Mouse (Mus musculus): ENCODE results near the gene Rnf130. TPM values are rescaled to one million over a fixed set of nuclear protein-coding genes. Genes with fewer than 3 reads are reported as not detected.

Rnf130 gene
- 82.4 TPM for polyA plus RNA-seq (2015; fragmentation: Illumina TruSeq; extraction: RNeasy Lipid Tissue Mini Kit (QIAGEN cat#74804); ENCODE audit: low read depth, low replicate concordance)

DNA sequence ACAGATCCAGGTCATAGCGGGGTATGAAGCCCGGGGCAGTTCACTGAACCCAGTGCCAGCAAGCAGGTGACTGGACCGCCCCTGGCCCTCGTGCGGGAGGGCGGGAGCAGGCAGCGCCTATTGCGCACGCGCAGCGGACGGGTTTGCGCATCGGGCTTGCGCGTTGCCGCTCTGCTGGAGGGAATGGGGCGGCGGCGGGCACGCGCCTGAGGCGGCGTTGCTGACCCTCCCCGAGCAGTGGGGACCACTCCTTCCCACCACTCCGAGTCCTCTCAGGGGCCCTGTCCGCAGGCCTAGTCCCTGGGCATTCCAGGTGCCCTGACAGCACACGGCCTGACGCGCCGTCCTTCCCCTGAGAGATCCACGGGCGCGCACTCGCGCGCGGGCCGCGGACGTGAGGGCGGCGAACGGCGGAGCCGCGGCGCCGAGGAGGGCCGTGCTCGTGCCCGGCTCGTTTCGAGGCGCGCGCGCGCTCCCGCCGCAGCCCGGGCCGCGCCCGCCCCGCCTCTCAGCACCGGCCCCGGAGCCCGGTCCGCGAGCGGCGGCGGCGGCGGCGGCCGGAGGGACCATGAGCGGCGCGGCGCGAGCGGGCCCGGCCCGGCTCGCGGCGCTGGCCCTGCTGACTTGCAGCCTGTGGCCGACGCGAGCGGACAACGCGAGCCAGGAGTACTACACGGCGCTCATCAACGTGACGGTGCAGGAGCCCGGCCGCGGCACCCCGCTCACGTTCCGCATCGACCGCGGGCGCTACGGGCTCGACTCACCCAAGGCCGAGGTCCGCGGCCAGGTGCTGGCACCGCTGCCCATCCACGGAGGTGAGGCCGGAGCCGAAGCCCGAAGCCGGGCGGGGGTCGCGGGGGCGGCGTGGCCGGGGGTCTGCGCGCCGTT, at the start of gene Rnf130:
Gene Rnf130 (plus strand): TSS at position 514 of the 888 bp plus-strand sequence.

GRCm38 (mm10) chr11:50130811-50131766, 105.9 kb downstream of the Rnf130 start, which contains the start of gene Tbc1d9b:
TSS of gene Tbc1d9b (plus strand) at chr11:50131396.

Other genes starting within 250 kb of the Rnf130 start
- 4.7 TPM for gene Gfpt2, start 231.2 kb upstream of the Rnf130 start, polyA plus RNA-seq (2015; fragmentation: Illumina TruSeq; extraction: RNeasy Lipid Tissue Mini Kit (QIAGEN cat#74804); ENCODE audit: low read depth, low replicate concordance)
- gene Mapk9, start 178.6 kb upstream of the Rnf130 start, polyA plus RNA-seq (2015; fragmentation: Illumina TruSeq; extraction: RNeasy Lipid Tissue Mini Kit (QIAGEN cat#74804); ENCODE audit: low read depth, low replicate concordance): 155 TPM
- 23.3 TPM for gene Rasgef1c, start 123.5 kb upstream of the Rnf130 start, polyA plus RNA-seq (2015; fragmentation: Illumina TruSeq; extraction: RNeasy Lipid Tissue Mini Kit (QIAGEN cat#74804); ENCODE audit: low read depth, low replicate concordance)
- gene Tbc1d9b, start 106.0 kb downstream of the Rnf130 start, polyA plus RNA-seq (2015; fragmentation: Illumina TruSeq; extraction: RNeasy Lipid Tissue Mini Kit (QIAGEN cat#74804); ENCODE audit: low read depth, low replicate concordance): 93.4 TPM
- gene Mrnip, start 149.1 kb downstream of the Rnf130 start, polyA plus RNA-seq (2015; fragmentation: Illumina TruSeq; extraction: RNeasy Lipid Tissue Mini Kit (QIAGEN cat#74804); ENCODE audit: low read depth, low replicate concordance): 22.1 TPM
- gene Sqstm1, start 185.5 kb downstream of the Rnf130 start, polyA plus RNA-seq (2015; fragmentation: Illumina TruSeq; extraction: RNeasy Lipid Tissue Mini Kit (QIAGEN cat#74804); ENCODE audit: low read depth, low replicate concordance): 470 TPM
- gene Mgat4b, start 185.5 kb downstream of the Rnf130 start, polyA plus RNA-seq (2015; fragmentation: Illumina TruSeq; extraction: RNeasy Lipid Tissue Mini Kit (QIAGEN cat#74804); ENCODE audit: low read depth, low replicate concordance): 44.2 TPM
- 7.8 TPM for gene Ltc4s, start 213.3 kb downstream of the Rnf130 start, polyA plus RNA-seq (2015; fragmentation: Illumina TruSeq; extraction: RNeasy Lipid Tissue Mini Kit (QIAGEN cat#74804); ENCODE audit: low read depth, low replicate concordance)

All from brain, adult 10 weeks (tissue).